Mouse (Mus musculus): ENCODE results near the gene Zfp664. TPM values are rescaled to one million over a fixed set of nuclear protein-coding genes. Genes with fewer than 3 reads are reported as not detected.

Zfp664 gene
- polyA plus RNA-seq, 1 experiment from 2014 or later, result 91.2 TPM

GRCm38 (mm10) chr5:124944384-124944783, 81.9 kb downstream of the Zfp664 start:
- WGBS, result 83% methylated on average over 10 of the region's 10 CpGs
- no peaks in the 10 kb centered on the region for H3K9me3 ChIP-seq
- H3K27me3 ChIP-seq (ENCODE audit: insufficient read depth, poor library complexity, severe bottlenecking), result no peaks in the 10 kb centered on the region
- DNase-seq (ENCODE audit: low spot score), result no peak
- H3K4me1 ChIP-seq, result peaks cover 18% of the 10 kb centered on the region
- H3K36me3 ChIP-seq, result no peaks in the 10 kb centered on the region
- H3K4me3 ChIP-seq, result no peak overlapping the region
- no peak overlapping the region for H3K27ac ChIP-seq

- WGBS, result 80% methylated on average over 4 of the region's 4 CpGs
- DNase-seq (ENCODE audit: low spot score), result no peak
- peaks cover 18% of the 10 kb centered on the region for H3K4me1 ChIP-seq
Measured at GRCm38 (mm10) chr5:124945046-124945445, 82.6 kb downstream of the Zfp664 start.

GRCm38 (mm10) chr5:124950623-124951278, 88.3 kb downstream of the Zfp664 start:
- 68% methylated on average over 13 of the region's 13 CpGs for WGBS
- Histone ChIP-seq H3K27me3 (ENCODE audit: insufficient read depth, poor library complexity, severe bottlenecking) (no peaks in the 10 kb centered on the region), H3K36me3 (no peaks in the 10 kb centered on the region), H3K9me3 (no peaks in the 10 kb centered on the region), H3K4me3 (no peak overlapping the region), H3K4me1 (no peaks in the 10 kb centered on the region), H3K27ac (no peak overlapping the region)
- no peak for DNase-seq (ENCODE audit: low spot score)

More at GRCm38 (mm10) chr5:124945046-124945445, 82.6 kb downstream of the Zfp664 start:
- no peaks in the 10 kb centered on the region for H3K9me3 ChIP-seq
- no peaks in the 10 kb centered on the region for H3K36me3 ChIP-seq
- no peak overlapping the region for H3K27ac ChIP-seq
- H3K4me3 ChIP-seq, result no peak overlapping the region
- H3K27me3 ChIP-seq (ENCODE audit: insufficient read depth, poor library complexity, severe bottlenecking), result no peaks in the 10 kb centered on the region

- Histone ChIP-seq H3K4me3 (no peak overlapping the region), H3K36me3 (no peaks in the 10 kb centered on the region)
- 83% methylated on average over 17 of the region's 17 CpGs for WGBS
Measured at GRCm38 (mm10) chr5:124951333-124951732, 88.8 kb downstream of the Zfp664 start.

More at GRCm38 (mm10) chr5:124951333-124951732, 88.8 kb downstream of the Zfp664 start:
- H3K9me3 ChIP-seq, result no peaks in the 10 kb centered on the region
- no peaks in the 10 kb centered on the region for H3K27me3 ChIP-seq (ENCODE audit: insufficient read depth, poor library complexity, severe bottlenecking)
- H3K27ac ChIP-seq, result no peak overlapping the region
- no peak for DNase-seq (ENCODE audit: low spot score)
- H3K4me1 ChIP-seq, result no peaks in the 10 kb centered on the region

Other genes starting within 250 kb of the Zfp664 start
- gene Atp6v0a2, start 234.1 kb upstream of the Zfp664 start, polyA plus RNA-seq (2016; fragmentation: Nextera tagmentation; extraction: Ambion mirVana), result 40.0 and 43.6 TPM in 2 replicates
- 0.04 and 0.09 TPM in 2 replicates for gene Dnah10, start 137.6 kb upstream of the Zfp664 start, polyA plus RNA-seq (2016; fragmentation: Nextera tagmentation; extraction: Ambion mirVana)
- 5.0 and 7.8 TPM in 2 replicates for gene Ccdc92, start 267 bp upstream of the Zfp664 start, polyA plus RNA-seq (2016; fragmentation: Nextera tagmentation; extraction: Ambion mirVana)
- 1.1 and 2.6 TPM in 2 replicates for gene Rflna, start 140.5 kb downstream of the Zfp664 start, polyA plus RNA-seq (2016; fragmentation: Nextera tagmentation; extraction: Ambion mirVana)

Measured in heart, embryonic 10.5 days (tissue).